Mouse (Mus musculus) forebrain, embryonic 16.5 days (tissue): Measurements from ENCODE around the gene Gabra5. TPM values are rescaled to one million over a fixed set of nuclear protein-coding genes. Genes with fewer than 3 reads are reported as not detected.

Experiments used
- ATAC-seq: fragments of 200-750 bp; cut with Nextera tagmentation; 2 replicates; pipeline ENCODE4 v1.8.0; 2017; ENCODE audit warnings: mild to moderate bottlenecking, moderate library complexity
- H3K27ac ChIP-seq: fragments of 300-500 bp; sonication (generic); 2 replicates; pipeline ENCODE4 v1.5.1; 2014; ENCODE audit warnings: low read length, control low read depth
- H3K27me3 ChIP-seq: fragments of 300-500 bp; sonication (generic); replicated peaks from 2 replicates; pipeline ENCODE4 v1.6.1; 2014; ENCODE audit warnings: low read length; ENCODE audit not compliant: control insufficient read depth, insufficient read depth
- H3K36me3 ChIP-seq: fragments of 300-500 bp; sonication (generic); 2 replicates; pipeline ENCODE4 v1.6.1; 2014; ENCODE audit not compliant: control insufficient read depth, insufficient read depth
- H3K4me1 ChIP-seq: fragments of 300-500 bp; sonication (generic); replicated peaks from 2 replicates; pipeline ENCODE4 v1.6.1; 2014; ENCODE audit warnings: low read length; ENCODE audit not compliant: control insufficient read depth, insufficient read depth
- H3K4me2 ChIP-seq: fragments of 300-500 bp; sonication (generic); 2 replicates; pipeline ENCODE4 v1.6.1; 2014; ENCODE audit warnings: mild to moderate bottlenecking, low read length, control low read depth
- H3K4me3 ChIP-seq: fragments of 300-500 bp; sonication (generic); replicated peaks from 2 replicates; pipeline ENCODE4 v1.5.1; 2014; ENCODE audit warnings: mild to moderate bottlenecking, low read length, control low read depth
- H3K9ac ChIP-seq: fragments of 300-500 bp; sonication (generic); replicated peaks from 2 replicates; pipeline ENCODE4 v1.6.1; 2014; ENCODE audit warnings: low read depth, low read length, control low read depth
- H3K9me3 ChIP-seq: fragments of 300-500 bp; sonication (generic); 2 replicates; pipeline ENCODE4 v1.6.1; 2016; ENCODE audit warnings: low read length; ENCODE audit not compliant: control insufficient read depth
- WGBS: fragments of 180-500 bp; shearing (Covaris S2); extraction: QIAGEN DNeasy Blood & Tissue Kit; methylation state at CpG from one replicate; pipeline ENCODE4 v1.1.7; 2014; 5-methylcytosine and 5-hydroxymethylcytosine counted together
- polyA plus RNA-seq: library from polyadenylated mRNA; unstranded; fragments of >200 nt; fragmentation: Nextera tagmentation; extraction: Ambion mirVana; gene quantifications from 2 replicates; pipeline ENCODE4 v1.2.1, GENCODE M21; 2015

Gene Gabra5
- polyA plus RNA-seq, 1 experiment from 2014 or later = 42.1 TPM

DNA sequence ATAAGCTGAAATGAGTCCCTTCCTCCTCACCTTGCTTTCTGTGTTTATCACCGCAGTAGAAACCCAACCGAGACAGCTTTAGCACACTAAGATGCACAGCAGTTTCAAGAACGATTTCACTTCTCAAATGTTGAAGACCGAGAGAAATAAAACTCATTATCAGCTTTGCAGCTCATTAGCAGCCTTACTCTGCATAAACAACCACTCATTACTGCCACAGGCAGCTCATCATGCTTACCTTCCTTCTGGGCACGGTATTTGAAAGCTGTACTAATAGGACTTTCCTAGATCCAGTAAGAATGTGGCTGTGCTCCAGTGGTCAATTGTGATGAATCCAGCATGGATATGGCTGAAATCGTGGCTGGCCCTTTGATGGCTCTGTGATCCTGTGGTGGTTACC, 23.0 kb downstream of the Gabra5 start:
- Histone ChIP-seq H3K27me3 (no peaks in the 10 kb centered on the region), H3K27ac (no peak overlapping the region), H3K9ac (no peak overlapping the region), H3K4me3 (no peak overlapping the region), H3K9me3 (no peaks in the 10 kb centered on the region), H3K36me3 (no peaks in the 10 kb centered on the region), H3K4me1 (no peaks in the 10 kb centered on the region), H3K4me2 (no peak overlapping the region)
- WGBS = 39% methylated on average over 6 of the region's 6 CpGs
- no peak for ATAC-seq

DNA sequence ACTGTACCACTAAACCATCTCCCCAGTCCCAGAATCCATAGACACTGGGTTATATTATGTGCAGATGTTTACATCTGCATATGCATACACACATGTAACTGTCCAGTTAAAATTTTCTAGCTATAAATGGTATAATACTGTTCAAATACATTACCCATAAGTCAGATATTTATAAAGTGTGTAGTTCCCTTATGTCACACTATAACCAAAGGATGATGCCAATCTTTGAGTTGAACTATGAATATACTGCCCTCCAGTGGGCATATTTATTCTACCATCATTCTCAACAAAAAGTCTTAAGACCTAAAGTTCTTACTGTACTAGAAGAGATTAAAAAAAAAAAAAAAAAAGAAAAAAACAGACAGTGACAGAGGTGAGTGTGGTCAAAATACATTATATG, 27.0 kb downstream of the Gabra5 start:
- H3K9ac ChIP-seq = no peak overlapping the region
- H3K4me1 ChIP-seq = no peaks in the 10 kb centered on the region
- H3K36me3 ChIP-seq = no peaks in the 10 kb centered on the region
- no peak overlapping the region for H3K4me2 ChIP-seq
- ATAC-seq = peak; percentile 58; the same call in 1 of the 2 replicates
- no peak overlapping the region for H3K4me3 ChIP-seq
- H3K9me3 ChIP-seq = no peaks in the 10 kb centered on the region
- no peak overlapping the region for H3K27ac ChIP-seq
- H3K27me3 ChIP-seq = no peaks in the 10 kb centered on the region

DNA sequence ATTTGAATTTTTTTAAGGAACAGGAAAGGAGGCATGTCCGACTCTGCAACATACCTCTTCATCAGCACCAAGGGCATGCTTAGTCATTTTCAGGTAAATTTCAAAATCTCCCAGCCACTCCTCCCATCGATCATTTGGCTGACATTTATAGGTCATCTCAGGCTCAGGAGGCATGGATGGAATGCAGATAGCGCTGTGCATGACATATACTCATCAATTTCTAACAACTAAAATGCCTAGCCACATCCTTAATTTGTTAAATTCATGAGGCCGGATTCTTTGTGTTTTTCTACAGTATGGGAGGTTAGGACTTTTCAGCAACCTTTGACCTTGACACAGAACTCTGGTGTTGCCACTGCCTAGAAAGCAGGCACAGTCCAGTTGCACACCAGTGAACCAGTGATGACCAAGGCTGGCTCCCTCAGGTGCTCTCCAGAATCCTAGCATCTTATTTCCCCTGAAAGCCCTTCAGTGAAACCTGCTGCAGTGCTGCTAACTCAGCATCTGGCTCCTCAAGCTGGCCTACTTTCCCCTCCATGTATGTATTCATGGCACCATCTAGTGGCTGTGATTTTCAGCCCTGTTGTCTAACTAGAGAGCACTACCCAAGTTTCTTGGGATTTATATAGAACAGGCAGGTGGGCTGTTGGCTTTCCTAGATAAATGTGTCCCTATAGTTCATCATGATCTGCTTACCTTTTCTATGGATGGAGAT, 35.9 kb downstream of the Gabra5 start:
- H3K27me3 ChIP-seq = no peaks in the 10 kb centered on the region
- 87% methylated on average over 4 of the region's 4 CpGs for WGBS
- ATAC-seq = peak; percentile 90
- H3K9me3 ChIP-seq = no peaks in the 10 kb centered on the region
- H3K27ac ChIP-seq = no peak overlapping the region
- H3K4me1 ChIP-seq = no peaks in the 10 kb centered on the region
- H3K4me3 ChIP-seq = no peak overlapping the region
- H3K36me3 ChIP-seq = no peaks in the 10 kb centered on the region
- no peak overlapping the region for H3K4me2 ChIP-seq
- H3K9ac ChIP-seq = no peak overlapping the region

DNA sequence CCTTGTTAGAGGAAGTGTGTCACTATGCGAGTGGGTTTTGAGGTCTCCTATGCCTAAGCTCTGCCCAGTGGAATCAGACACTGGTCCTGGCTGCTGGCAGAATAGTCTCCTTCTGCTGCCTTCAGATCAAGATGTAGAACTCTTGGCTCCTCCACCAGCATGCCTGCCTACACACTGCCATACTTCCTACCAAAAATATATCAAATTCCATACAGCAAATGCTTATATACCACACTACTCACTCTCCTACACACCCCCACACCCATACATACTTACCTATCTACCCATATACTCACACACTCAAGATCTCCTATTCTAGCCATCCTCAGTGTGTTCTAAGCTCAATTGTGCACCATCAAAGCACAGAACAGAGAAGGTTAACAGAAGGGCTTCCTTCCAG, 38.5 kb downstream of the Gabra5 start:
- Histone ChIP-seq H3K27ac (no peak overlapping the region), H3K36me3 (no peaks in the 10 kb centered on the region), H3K4me2 (no peak overlapping the region), H3K4me1 (no peaks in the 10 kb centered on the region), H3K4me3 (no peak overlapping the region), H3K9ac (no peak overlapping the region), H3K27me3 (no peaks in the 10 kb centered on the region), H3K9me3 (no peaks in the 10 kb centered on the region)
- no peak for ATAC-seq
- WGBS = 100% methylated on average over 1 of the region's 1 CpGs

DNA sequence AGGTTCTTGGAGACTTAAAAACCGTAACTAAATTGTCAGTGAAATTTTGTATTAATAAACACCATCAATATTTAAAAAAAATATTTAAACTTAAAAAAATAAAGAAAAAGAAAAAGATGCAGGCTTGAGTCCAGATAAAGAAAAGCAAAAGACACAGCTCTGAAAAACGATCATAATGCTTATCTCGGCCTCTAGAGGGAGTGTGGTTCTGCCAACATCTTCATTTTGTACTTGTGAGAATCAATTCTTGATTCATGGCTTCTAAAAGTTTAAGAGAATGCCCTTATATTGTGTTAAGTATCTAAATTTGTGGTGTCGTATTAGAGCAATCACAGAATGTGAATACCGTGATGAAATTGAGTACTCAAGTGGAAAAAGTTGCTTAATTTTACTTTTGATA, 49.5 kb downstream of the Gabra5 start:
- Histone ChIP-seq H3K9ac (no peak overlapping the region), H3K27me3 (no peaks in the 10 kb centered on the region), H3K4me2 (no peak overlapping the region), H3K9me3 (no peaks in the 10 kb centered on the region), H3K27ac (no peak overlapping the region), H3K4me1 (no peaks in the 10 kb centered on the region), H3K4me3 (no peak overlapping the region), H3K36me3 (no peaks in the 10 kb centered on the region)
- no peak for ATAC-seq
- WGBS = 68% methylated on average over 5 of the region's 5 CpGs

DNA sequence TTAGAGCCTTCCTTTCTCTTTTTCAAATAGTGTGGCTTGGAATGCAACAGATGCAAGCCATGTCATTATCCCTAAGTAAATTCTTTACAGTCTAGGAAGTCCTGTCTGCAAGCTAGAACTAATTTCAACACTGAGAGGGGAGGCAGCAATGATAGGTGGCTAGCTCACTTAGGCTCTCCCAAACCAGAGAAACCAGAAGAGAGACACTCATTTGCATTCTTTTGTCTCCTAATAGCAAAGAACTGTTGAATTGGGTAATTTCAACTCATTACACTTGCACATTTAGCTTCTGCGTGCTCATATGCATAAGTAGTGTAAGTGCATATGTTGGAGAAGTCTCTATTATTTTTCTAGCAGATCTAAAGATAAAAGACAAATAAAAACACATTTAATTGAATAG, 61.6 kb downstream of the Gabra5 start:
- WGBS = 29% methylated on average over 1 of the region's 1 CpGs
- H3K36me3 ChIP-seq = no peaks in the 10 kb centered on the region
- H3K9ac ChIP-seq = no peak overlapping the region
- H3K9me3 ChIP-seq = no peaks in the 10 kb centered on the region
- H3K4me3 ChIP-seq = no peak overlapping the region
- H3K4me1 ChIP-seq = peaks cover 4% of the 10 kb centered on the region
- no peak overlapping the region for H3K27ac ChIP-seq
- H3K27me3 ChIP-seq = no peaks in the 10 kb centered on the region
- H3K4me2 ChIP-seq = no peak overlapping the region
- ATAC-seq = peak; percentile 90

DNA sequence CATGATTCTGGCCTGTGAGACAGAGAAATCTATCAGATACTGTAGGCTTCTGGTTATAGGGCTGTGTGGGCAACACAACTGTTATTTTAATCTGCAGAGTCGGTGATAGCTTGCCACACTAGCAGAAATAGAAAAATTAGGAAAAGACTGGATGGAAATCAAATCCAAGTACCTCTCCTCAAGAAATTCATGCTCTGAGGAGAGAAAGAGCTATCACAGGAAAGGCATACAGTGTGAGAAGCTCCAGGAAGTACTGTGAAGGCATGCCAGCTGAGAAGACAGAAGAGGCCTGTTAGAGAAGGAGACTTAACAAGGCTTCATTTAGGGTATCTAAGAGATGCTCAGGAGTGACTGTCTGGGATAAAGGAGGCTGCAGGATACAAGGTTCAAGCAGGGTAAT, 87.2 kb downstream of the Gabra5 start:
- Histone ChIP-seq H3K4me3 (no peak overlapping the region), H3K27me3 (no peaks in the 10 kb centered on the region), H3K4me1 (no peaks in the 10 kb centered on the region), H3K9me3 (no peaks in the 10 kb centered on the region), H3K9ac (no peak overlapping the region), H3K4me2 (no peak overlapping the region), H3K36me3 (no peaks in the 10 kb centered on the region), H3K27ac (no peak overlapping the region)
- ATAC-seq = no peak
- WGBS = 95% methylated on average over 1 of the region's 1 CpGs

DNA sequence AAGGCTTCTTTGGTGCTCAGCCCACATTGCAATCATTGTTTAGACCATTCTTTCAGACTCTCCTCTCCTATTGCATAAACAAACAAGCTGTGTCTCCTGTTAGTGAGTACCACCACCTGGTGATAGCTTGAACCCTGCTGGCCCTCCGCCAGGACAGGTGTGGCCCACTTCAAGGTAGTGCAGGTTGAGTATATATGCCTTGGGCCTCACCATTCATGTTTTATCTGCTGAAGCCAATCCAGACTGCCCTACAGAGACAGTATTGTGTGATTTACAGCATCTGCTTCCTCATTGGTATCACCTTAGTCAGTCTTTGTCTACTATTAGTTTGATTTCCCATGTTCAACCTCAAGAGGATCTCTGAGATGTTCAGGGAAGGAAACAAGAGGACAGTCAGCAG, 88.8 kb downstream of the Gabra5 start:
- Histone ChIP-seq H3K4me2 (no peak overlapping the region), H3K27me3 (no peaks in the 10 kb centered on the region), H3K4me3 (no peak overlapping the region), H3K9ac (no peak overlapping the region), H3K9me3 (no peaks in the 10 kb centered on the region), H3K27ac (no peak overlapping the region), H3K4me1 (no peaks in the 10 kb centered on the region), H3K36me3 (no peaks in the 10 kb centered on the region)
- no peak for ATAC-seq
- 92% methylated on average over 1 of the region's 1 CpGs for WGBS

DNA sequence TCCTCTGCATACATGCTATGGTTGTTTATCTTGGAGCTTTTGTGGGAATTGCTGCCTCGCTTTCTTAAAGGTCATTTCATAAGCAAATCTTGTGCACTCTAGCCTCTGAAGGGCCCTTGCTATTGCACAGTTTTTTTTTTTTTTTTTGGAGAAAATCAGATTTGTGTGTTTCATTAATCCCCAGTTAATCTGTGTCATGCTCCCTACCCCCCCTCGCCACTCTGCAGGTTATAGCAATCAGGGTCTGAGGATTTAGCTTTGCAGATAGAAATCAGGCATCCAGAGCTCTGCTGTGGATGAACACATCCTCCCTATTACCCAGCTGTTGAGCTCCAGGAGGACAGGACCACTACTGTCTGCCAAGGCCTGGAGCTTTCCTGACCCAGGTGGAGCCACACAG, 90.5 kb downstream of the Gabra5 start, which contains the start of gene Gabrb3:
TSS of gene Gabrb3 (plus strand) at position 301 of the 400 bp plus-strand sequence.
- Histone ChIP-seq H3K36me3 (no peaks in the 10 kb centered on the region), H3K27ac (no peak within 1 kb of the TSS), H3K4me3 (no peak within 1 kb of the TSS), H3K9me3 (no peaks in the 10 kb centered on the region), H3K4me2 (no peak within 1 kb of the TSS), H3K4me1 (no peaks in the 10 kb centered on the region), H3K9ac (no peak within 1 kb of the TSS), H3K27me3 (no peaks in the 10 kb centered on the region)
- no peak for ATAC-seq
- WGBS = 92% methylated on average over 2 of the region's 2 CpGs

DNA sequence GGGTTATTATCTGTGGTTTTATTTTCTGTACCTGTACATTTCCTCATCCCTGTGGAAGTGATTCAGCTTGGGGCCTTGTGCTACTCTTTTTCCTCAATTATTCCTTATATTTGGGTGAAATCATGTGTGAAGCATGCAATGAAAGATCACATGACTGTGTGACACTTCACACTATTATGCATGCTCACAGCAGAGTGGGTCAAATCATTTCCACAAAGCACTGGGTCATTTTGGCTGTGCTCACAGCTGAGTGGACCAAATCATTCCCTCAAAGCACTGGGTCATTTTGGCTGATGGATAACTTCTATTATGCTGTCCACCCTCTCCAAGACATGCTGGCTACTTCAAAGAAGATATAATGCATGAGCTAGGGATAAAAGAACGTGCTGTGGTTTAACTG, 97.0 kb downstream of the Gabra5 start:
- H3K4me1 ChIP-seq = no peaks in the 10 kb centered on the region
- no peaks in the 10 kb centered on the region for H3K27me3 ChIP-seq
- H3K27ac ChIP-seq = no peak overlapping the region
- ATAC-seq = no peak
- H3K4me2 ChIP-seq = no peak overlapping the region
- no peaks in the 10 kb centered on the region for H3K9me3 ChIP-seq
- WGBS = 40% methylated on average over 1 of the region's 1 CpGs
- no peak overlapping the region for H3K9ac ChIP-seq
- no peaks in the 10 kb centered on the region for H3K36me3 ChIP-seq
- no peak overlapping the region for H3K4me3 ChIP-seq
